Mouse (Mus musculus) spleen, postnatal 4 days (tissue): ENCODE results near the gene Lhx9.

Experiments
- DNase-seq, 2 experiments: peaks; one replicate each; pipeline ENCODE4 v3.0.0; 2022; ENCODE audit warnings: low spot score in 2 of 2

The Lhx9 gene

DNA sequence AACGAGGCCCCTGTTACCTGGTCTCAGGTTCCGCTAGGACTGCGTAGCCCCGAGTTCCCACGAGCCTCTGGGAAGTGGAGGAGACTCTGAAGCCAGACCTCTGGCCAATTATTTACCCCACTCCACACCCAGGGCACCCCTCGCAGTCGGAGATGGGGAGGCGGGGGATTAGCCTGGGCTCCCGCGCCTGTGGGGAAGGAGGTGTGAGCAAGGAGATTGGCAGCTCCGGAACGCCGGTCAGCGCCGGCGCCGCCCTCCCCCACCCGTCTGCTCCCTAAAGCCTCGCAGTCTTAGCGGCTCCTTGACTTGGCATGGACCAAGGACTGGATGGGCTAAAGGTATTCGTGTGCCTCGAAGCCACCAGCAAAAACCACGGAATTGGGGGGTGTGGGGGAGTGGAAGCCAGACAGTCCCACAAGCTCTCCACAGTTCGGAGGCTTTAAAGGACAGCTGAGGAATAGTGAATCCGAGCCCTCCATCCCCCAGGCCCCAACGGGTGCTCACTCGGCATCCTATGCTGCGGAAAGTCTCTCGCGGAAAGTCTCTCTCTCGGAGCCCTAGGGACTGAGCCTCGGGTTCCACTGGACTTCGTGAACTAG, at the start of gene Lhx9:
Gene Lhx9 (minus strand): TSS at position 67 of the 599 bp plus-strand sequence.
- no peak for DNase-seq

DNA sequence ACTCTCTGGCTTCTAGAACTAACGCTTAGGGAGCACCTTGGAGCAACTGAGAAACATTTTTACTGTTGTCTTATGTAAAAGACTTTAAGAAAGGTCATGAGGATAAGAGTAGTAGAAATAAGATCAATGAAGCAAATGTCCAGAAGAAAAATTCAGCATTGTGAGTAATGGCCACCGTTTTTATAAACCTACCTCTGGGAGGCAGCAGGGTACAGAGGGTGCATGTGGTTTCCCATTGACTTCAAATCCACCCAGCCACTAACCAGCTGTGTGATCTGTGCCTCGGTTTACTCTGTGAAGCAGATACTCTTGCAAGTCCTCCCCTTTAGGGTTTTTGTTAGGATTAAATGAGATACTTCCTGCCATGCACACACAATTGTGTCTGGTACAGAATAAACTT, 47.7 kb upstream of the Lhx9 start:
- no peak for DNase-seq

DNA sequence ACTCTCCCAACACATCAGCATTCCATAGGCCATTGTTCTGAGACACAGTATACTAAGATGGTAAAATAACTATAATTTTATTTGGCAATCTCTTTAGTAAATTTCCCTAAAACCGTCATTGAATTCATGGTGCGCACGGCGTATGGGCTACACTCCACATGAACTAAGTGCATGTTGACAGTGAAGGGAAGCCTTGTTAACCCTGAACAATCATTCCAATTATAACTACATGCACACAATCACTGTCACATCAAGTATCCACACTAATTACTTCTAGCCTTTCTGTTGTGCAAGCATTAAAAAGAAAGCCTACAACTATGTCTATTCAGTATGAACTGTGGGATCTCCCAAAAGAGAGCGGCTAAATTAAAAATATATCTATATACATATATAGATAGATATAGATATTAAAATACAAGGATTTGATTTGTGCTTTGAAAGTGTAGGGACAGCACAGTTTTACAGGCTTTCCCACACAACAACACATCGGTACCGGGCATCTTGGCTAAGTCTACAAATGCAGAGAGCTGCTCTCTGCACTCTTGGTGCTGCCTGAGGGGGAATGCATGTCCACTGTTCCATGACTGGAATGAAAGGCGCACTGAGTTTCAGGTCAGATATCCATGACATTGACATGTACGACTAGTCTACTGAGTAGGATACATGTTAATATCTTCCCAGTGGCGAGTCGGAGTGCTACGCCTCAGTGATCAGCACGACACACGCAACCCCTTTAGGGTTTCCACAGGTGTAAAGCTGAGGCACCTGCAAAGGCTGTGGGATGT, 29.3 kb upstream of the Lhx9 start:
- DNase-seq, result no peak

DNA sequence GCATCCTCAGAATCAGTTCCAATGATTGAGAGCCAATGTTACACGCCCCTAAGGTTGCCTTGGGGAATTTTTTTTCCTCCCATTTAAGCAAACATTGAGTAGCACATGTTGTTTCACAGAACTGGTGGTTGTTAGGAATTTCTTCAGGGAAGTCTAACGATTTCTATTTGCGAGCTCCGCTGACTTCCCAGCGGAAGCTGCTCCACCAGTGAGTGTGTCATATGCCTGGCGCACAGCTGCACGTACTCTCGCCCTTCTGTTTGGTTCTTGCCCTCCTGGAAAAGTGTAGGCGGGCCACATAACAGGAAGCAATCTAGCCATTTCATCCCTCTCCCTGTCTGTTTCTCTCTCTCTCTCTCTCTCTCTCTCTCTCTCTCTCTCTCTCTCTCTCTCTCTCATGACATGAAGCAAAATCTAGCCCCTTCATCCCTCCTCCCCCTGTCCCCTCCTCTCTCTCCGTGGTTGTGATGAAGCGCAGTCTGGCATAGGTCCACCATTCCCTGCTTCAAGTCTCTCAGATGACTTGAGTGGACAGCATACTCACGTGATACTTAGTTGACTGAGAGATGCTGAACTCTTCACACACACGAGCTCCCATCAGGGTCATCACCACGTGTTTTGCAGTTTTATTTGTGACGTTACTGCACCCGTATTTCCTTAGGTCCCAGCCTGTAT, 28.1 kb upstream of the Lhx9 start:
- no peak for DNase-seq

DNA sequence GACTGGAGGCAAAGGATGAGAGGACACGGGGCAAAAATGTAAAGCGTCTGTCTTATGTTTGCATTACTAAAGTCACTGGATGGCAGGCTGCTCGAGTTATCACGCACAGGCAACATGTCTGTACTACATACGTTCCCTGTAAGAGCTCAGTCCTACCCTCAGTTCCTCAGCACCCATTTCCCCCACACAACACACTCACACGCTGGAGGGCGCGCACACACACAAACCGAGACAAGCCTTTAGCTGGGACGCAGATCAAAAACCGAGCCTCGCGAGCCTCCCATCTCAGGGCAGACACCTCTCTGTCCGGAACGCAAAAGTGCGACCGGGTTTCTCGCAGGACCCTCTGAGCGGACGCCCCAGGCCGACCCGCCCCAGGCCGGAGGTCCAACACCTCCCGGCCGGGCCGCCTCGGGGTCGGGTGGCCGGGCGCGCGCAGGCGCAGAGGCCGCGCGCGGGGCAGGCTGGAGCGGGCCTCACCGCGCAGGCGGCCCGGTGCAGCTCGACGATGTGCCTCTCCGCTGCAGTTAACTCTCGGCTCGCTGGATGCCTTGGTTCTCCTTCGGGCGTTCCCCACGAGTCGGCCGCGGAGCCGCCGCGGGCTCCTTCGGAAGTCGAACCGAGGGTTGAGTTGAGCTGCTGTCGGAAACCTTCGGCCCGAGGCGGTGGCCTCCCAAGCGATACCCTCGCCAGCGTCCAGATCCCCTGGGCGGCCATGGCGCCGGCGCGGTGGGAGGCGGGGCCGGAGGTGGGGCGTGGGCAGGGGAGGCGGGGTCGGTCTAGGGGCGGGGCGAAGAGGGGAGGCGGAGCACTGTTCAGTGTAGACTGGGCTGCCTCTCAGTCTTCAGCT, 7.9 kb upstream of the Lhx9 start, which contains the start of gene 2310009B15Rik:
Gene 2310009B15Rik (minus strand): TSS at position 752 of the 850 bp plus-strand sequence.
- peak; percentile 79 to 91 for DNase-seq

DNA sequence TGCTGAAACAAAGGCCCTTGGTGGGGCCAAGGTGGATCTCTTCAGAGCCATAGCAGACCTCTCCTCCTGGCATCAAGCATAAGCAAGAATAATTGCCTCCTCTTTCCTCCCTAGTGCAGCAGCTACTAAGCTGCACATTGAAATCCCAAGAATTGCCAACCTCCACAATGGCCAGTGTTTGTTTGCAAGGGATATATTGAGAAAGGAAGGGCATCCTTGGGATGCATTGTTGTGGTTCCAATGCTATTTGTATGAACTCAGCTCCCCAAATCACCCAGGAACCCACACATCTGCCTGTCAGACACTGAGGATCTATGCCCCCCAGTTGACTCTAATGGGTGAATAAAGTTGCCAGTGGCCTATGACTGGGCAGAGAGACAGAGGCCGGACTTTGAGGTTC, 2.4 kb upstream of the Lhx9 start:
- no peak for DNase-seq

DNA sequence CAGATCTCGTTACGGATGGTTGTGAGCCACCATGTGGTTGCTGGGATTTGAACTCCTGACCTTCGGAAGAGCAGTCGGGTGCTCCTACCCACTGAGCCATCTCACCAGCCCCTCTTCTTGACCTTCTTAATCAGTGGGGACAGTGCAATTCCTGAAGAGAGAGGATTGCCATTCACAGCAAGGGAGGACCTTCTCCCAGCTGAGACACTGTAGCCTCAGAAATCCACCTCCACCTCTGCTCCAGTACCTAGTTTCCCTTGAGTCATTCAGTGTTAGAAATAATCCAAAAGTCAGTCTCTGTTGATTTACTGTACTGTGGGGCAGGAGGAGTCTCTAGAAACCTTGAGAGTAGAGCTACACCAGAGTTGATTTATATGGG, 1.8 kb upstream of the Lhx9 start:
- DNase-seq, result no peak

DNA sequence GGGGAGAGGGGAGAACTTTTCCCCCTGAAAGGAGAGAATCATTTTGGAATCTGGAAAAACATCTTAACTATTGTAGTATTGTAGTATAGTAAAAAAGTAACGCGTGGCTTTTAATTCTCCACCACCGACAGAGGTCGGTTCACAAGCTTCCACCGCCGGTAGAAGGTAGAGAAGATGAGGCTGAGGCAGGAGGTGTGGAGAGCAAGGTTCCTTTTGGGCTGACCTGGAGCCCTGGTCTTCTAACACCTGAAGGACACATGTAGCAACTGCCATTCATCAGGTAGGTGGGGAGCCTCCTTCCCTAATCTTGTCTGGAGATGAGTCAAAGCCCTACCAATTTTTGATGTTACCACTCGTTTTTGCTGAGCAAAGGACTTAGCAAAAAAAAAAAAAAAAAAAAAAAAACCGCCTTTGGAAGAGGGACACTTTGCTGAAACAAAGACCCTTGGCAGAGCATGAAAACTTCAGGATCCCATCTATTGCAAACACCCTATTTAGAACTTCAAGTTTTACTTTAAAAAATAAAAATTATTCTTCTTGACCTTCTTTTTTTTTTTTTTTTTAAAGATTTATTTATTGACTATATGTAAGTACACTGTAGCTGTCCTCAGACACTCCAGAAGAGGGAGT, 1.3 kb upstream of the Lhx9 start:
- DNase-seq, result no peak

DNA sequence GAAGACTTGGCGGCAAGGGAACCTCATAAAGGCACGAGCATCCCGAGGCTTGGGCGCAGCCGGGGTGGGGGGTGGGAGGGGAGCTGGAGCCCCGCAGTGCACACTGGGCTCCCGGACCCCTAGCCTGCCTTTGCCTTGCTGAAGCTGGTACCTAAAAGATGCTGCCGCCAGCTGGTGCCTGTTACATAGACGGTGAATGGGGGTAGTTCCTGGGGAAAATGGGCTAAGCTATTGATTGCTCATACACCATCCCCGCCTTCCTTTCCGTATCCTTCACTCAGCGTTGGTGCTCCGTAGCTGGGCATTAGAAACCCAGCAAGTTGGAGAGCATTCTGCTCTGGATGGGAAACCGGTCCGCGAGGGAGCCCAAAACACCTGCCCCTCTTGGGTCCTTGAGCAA, 351 bp downstream of the Lhx9 start:
- DNase-seq, result no peak

DNA sequence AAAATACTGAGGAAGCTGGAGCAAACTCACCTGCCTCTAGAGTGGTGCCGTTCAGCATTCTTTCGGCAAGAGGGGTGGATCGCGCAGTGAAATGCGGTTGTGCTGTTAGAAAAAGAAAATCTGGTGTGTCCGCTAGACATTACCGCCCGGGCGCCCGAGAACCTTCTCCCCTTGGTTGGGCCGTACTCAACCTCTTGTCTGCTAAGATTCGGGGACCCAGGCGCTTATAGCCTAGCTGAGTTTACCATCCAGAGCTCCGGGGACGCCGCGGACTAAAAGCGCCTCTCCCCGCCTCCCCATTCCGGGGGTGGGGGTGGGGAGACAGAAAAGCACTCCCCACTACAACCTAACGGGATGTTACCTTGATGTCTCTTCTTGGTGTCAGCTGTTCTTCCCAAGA, 1.2 kb downstream of the Lhx9 start:
- no peak for DNase-seq

DNA sequence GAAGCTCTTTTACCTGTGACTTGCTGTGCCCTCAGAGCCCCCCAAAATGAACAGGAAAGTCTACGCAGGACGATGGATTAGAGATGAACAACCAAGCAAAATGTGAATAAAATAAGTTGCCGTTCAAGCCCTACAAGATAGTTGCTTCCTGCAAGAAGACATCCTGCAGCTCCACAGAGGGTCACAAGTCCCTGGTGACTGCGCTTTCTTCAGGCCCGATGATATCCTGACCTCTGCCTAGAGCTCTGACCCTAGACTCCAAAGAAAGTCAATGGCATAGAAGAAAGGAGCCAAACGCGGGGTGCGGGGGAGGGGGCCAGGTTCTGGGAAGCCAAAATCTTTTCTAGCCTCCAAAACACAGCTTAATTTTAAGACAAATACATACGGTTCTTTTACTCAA, 1.8 kb downstream of the Lhx9 start:
- peak in 1 of 2 experiments; percentile 55 for DNase-seq

DNA sequence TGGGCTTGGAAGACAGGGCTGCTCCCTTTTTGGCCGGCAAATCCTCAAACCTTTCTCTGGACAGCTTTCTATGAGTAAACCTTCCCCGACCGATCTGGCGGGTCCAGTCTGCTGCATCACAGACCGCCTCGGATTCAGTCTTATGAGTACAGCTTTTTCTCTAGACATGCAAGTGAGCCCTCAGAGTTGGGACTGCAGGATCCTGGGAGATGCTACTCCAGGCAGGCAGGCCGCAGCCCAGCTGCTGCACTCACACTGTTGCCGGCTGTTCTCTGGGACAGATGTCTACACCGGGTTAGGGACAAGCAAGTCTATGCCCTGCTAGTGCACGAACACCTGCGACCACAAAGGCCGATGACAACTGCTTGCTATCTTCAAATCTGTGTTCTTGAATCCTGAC, 2.2 kb downstream of the Lhx9 start:
- DNase-seq, result no peak

DNA sequence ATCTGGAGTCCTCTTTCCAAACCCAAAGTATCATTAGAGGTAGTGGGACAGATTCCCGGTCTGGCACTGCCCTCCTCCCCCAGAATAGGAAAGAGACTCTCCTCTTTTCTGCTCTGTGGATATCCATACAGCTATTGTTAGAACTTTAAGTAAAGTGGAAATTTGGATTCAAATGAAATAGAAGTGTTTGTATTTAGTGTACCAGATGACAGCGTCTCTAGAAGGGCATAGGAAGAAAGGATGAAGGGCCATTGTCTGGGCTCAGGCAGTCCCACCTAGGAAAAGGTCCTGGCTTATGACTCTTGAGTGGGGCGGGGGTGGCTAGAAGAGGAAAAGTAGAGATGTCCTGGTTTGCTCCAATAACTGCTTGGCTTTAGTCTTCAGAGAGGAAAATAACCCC, 2.9 kb downstream of the Lhx9 start:
- DNase-seq, result no peak

DNA sequence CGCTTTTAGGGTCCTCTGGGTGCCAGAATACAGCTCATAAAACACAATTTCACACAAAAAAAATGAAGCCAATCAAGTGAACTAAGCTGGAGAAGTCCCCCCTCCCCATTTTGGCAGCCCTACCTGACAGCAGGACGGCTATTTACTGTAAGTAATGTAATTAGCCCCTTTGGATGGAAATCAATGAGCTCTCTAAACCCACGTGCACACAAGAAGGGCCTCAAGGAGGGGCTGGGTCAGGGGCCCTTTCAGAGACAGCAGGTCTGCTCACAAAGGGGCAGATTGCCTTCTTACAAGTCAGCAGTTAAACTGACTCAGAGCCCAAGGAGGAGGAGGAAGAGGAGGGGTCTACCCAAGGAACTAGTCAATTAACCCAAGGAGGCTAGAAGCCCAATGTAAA, 4.2 kb downstream of the Lhx9 start:
- no peak for DNase-seq

DNA sequence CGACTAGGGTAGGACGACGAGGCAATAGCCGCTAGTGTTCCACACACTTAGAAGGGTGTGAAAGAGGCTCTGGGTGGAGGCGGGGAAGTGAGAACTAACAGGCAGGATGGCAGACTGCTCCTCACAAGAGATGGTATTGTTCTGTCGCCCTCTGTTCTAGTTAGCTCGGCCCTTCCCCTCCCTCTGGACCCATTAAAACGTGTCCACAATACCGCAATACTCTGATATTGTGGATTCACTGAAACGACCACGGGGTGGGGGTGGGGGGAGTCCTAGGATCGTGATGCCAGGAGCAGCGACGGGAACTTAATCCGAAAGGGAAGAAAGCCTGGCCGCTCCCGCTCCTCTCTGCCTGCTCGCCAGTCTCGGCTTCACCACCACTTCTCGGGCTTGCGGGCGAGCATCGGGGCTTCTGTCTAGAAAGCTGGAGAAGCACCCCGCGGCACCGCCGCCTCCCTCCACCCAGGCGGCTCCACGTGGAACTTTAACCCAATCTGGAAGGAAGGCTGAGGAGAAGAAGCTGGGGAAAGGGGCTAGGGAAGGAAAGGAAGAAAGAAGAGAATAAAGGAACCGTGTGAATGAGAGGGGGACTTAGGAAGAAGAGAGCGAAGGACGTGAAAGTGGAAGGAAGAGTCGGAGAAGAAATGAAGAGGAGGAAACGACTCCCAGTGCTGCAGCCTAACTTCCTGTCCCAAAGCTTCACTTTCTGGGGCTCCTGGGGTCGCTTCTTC, 4.9 kb downstream of the Lhx9 start:
- no peak for DNase-seq

DNA sequence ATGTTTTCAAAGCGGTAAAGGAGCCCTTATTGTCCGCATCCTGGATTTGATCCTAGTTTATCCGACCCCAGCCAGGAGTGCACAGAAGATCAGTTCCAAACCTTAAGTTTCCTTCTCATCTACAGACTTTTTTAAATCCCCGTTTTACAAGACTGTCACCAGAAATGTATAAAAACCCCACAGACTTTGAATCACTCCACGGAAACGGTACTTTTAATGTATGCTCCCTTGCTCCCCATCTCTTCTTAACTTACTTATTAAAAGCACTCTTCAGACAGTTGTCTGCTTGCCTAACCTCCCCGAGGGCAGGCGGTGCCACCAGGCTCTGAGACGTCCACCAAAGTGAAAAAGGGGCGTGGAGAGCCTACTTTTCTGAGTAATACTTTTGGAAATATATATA, 5.6 kb downstream of the Lhx9 start:
- no peak for DNase-seq

DNA sequence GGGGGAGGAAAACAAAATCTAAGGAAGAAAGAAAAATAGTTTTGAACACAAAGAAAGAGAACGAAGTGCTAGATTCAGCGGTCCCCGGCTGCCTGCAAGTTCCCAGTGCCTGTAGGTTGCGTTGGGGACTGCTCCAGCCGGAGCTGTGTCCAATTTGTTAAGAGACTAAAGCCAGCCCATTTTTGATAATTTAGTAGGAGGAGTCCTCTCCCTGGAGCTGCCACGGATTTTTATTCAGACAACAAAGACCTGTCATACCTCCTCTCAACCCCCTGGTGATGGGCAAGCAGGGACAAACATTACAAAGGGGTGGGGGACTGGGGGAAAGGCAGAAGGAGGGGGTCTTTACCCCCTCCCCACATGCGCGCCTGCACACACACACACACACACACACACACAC, 6.1 kb downstream of the Lhx9 start:
- DNase-seq, result no peak

DNA sequence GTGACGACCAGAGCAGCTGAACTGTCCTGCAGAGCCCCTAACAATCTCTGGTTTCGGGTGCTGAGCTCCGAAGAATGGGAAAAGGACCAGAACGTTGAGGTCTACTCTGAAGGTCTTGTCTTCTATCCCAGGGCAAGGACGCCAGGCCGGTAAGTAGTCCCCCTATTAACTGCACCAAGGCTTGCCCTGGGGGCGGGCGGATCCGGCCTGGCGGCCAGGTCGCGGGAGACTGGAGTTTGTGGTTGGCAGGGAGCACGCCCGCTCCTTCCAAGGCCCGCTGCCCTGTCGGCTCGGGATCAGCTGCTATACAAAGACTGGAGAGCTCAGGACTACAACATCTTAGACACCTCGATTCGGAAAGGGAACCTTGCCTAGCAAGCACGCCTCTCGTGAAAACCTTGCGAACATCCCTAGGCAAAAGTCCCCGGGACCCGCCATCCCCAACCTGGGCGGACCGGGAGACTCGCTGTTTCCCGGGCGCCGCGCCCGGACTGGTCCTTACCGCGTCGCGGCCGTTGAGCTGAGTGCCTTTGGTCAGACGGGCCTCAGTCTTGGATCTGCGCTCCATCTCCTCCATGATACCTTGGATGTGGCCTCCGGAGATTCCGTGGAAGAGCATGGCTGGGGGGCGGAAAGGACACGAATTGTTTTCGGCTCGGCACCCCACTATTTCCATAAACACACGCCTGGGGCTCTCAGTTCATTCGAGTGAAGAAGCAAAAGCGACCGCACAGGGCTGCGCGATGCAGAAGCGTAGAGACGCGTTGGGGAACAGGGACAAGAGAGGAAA, 6.9 kb downstream of the Lhx9 start:
- no peak for DNase-seq

DNA sequence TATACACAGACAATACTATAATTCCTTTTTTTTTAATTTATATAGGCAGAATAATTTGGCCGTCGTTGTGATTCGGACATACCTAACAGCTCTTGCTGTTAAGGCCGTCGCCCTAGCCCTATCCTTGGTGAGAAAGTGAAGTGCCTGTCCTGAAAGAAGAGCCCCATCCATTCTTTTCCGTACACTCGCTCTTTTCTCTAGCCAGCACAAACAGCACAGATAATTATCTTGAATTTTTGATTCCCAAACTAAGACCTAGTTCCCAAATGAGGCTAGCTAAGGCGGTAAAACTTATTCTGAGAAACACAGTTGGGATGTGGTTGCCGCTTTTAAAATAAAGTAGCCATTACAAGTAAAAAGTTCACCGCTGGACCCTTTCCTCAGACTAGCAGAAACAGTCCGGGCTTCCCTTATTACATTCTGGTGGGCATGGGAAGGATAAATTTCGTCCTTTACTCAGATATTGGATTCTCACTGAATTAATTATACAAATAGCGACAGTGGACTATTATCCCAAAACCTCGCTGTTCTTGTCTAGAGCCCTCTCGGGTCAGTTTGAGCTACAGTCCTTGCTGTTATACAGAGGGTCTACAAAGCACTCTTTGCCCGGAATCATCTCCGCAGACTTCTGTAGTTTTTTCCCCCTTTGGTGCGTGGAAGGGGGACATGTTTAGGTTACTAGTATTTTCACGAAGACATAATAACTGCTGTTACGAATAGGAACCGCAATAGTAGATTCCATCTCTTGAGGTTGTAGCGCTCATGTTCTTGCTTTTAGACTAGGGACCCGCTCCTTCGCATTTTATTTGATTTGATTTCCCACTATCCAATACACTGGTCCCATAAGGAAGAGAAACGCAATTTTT, 7.7 kb downstream of the Lhx9 start:
- no peak for DNase-seq
